Mouse (Mus musculus) layer of hippocampus, postnatal 14 days (tissue): ENCODE data around the gene Olfr1396. TPM values are rescaled to one million over a fixed set of nuclear protein-coding genes. Genes with fewer than 3 reads are reported as not detected.
"Not testable (repeated sequence)": the region's sequence is repeated elsewhere in the genome, so short reads cannot be mapped to it uniquely, and the experiment has no call there.

Source experiments
- DNase-seq, 2 experiments: peaks; one replicate each; pipeline ENCODE4 v3.0.0; 2021 to 2022; ENCODE audit warnings: low spot score in 2 of 2, mixed read lengths in 1 of 2
- total RNA-seq, 2 experiments: library from RNA; stranded (reverse); gene quantifications; 2 replicates each; pipeline ENCODE4 v1.2.3; 2021

Gene Olfr1396
- total RNA-seq, 2 experiments from 2014 or later, result not detected

DNA sequence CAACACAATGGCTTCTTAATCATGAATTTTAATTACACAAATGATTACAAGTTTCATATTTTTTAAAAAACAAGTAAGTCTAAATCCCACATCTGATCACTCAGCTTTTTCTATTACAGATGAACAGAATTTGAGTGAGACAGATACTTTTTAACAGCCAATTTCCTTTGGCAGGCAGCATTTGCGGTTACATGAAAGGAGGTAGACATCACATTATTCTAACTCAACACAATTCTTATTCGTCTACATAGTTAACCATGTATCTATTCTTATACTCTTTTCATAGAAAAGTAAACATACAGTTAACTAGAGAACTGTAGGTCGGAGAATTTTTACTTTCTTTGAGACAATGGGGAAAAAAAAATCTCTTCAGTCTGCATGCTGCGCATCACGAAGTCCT lies 24.1 kb downstream of the Olfr1396 start:
- no peak for DNase-seq

DNA sequence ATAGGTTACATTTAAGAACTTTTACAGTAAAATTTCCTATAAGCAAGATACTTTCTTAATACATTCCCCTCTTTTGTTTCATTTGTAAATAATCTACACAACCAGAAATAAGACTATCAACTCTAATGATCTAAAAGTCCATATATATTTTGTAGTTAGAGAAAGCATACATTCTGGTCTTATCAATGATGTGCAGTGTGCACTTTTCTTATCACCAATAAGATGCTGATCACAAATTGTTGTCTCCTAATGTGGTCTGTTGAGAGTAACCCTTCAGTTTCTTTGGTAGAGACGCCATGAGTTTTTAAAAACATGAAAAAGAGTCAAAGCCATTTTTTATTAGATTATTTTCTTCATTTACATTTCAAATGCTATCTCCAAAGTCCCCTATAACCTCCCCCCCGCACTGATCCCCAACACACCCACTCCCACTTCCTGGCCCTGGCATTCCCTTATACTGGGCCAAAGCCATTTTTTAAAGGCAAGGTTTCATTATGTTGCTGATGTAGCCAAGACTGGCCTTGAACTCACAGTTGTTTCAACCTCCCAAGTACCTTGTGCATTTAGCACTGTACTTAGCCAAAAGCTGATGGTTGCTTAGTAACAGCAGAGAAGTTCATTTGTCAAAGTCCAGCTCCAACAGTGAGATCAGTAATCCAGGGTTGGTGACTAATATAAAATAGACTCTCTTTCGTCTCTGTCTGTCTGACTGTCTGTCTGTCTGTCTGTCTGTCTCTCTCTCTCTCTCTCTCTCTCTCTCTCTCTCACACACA lies 24.8 kb downstream of the Olfr1396 start:
- no peak for DNase-seq

DNA sequence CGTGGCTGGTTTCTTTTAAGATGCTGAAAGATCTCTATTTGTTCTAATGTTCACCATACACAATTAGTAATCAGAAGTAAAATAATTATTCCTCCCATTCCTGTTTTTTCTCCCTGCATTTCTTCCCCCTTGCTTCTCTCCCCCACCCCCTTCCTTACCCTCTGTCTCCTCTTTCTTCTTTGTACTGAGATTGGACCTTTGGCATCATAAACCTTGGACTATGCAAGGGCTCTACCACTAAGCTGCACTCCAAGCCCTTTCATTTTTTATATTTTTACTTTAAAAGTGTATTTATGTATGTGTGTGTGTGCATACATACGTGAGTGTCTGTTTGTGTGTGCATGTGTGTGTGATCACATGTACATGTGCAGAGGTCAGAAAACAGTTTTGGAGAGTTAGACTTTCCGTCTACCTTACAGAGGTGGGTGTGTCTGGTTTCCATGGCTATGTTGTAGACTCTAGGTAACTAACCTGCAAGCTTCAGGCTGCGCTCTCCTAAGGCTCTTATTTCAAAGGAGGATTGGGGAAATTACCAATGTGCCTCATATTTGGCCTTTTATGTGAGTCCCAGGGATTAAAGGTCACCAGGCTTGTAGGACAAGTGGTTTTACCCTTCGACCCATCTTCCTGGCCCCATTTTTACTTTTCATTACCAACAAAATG lies 25.6 kb downstream of the Olfr1396 start:
- DNase-seq, result no peak

DNA sequence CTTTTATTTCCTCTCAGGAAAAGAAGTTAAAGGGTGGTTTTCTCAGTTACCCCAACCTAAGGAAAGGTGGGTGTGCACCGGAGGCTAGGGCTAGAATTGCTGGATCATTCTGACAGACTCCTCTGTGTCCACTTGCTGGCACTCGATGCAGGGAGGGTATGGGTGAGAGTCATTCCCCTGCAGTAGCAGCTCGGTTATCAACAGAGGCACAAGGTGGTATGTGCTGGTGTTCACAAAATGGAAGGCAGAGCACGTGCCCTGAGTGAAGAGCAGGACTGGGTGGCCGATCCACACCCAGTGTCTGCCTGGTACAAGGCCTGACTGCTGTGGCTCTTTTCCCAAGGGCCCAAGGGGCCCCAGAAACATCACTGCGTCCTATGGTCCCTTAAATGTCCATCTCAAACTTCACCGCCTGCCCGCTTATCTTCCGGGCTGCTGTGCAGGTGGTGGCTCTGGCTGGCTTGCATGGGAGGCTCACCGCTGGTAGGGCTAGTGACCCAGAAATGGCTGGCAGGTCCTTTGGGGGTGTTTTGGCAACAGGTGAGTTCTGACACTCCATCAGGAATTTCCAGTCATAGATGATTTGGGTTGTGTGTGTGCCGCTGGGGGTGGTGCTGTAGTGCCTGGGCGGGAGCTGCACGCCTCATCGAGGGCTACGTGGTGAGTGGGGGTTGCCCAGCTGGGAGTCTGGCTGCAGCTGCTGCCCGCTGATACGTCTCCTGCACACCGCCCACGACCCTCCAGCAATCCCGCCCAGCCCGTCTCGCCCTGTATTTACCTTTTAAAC lies 26.7 kb downstream of the Olfr1396 start:
- no peak for DNase-seq

DNA sequence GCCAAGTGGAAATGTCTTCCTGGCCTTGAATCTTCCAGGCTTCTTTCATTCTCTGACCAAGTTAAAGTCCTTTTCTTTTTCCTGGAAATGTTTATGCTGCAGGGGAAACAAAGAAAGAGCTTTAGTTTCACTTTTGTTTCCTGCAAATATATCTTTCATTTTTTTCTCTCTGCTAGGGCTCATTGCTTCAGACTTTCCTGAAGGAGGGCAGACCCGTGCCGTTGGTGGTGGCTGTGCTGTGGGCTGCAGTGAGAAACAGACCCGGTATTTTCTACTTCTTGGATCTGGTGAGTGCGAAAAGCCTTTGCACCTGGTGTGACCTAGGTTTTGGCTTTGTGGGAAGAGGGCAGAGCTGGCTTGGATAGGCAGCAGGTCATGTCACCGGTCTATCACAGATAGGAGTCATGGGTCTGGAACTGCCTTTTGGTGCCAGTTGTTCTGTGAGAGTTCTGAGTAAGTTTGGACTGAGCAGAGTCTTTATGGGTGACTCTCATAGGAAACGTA lies 27.8 kb downstream of the Olfr1396 start:
- DNase-seq, result no peak

DNA sequence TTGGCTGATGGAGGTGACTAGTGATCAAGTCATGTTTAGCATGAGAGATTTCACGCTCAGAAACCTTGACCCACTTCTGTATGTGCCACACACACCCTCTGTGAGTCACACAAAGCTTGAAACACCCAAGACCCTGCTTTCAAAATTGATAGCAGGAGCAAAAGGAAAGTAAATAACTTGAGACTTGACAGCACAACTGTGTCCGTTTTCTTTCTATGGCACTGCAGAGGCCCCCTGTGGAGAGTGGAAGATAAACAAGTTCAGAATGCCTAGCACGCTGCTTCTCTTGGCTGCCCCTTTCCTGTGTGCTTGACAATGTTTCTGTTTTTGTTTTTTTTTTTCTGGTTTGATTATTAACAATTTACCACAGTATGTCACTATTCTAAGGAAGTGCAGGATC lies 29.8 kb downstream of the Olfr1396 start:
- DNase-seq, result no peak

DNA sequence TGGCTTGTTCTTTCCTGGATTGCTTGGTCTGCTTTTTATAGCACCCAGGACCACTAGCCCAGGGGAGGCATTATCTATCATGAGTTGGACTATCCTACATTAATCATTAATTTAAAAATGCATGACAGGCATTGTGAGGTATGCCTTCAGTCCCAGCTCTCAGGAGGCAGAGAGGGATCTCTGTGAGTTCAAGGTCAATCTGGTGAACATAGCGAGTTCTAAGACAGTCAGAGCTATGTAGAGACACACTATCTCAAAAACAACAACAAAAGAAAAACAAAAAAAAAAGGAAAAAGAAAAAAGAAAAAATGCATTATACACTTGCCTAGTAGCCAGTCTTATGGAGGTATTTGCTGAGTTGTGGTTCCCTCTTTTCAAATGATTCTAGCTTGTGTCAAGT lies 30.3 kb downstream of the Olfr1396 start:
- no peak for DNase-seq

DNA sequence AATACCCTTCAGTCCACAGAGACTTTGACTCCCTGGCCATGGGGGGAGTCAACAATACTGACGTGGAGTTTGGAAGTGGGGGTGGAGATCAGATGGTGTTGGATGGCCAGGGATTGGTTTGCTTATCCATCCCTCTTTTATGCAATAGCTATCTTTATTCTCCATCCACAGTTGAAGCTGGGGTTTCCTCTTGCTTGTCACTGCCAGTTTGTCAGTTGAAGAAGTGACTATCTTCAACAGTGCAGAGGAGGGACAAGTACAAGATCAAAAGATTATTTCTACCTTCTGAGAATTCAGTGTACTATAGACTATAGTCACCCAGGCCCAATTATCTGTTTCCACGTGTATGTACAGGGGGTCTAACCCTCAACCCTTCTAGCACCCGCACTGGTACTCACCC lies 30.9 kb downstream of the Olfr1396 start:
- no peak for DNase-seq

DNA sequence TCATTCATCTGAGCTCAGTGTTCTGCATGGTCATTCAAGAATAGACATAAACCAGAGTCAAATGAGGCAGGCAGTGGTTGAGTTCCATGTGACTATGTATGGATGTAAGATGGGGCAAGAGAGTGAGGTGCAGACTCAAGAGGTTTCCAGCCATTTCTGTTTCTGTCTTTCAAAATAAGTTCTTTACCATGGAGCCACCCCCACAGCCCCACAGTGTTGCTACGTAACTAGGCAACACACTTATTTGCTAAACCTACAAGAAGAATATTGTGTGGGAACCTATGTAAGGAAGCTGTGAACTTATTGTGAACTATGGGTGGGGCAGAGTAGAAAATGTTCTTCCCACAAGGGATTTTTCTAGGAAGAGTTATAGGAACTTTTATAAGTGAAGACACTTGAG lies 31.5 kb downstream of the Olfr1396 start:
- no peak for DNase-seq

DNA sequence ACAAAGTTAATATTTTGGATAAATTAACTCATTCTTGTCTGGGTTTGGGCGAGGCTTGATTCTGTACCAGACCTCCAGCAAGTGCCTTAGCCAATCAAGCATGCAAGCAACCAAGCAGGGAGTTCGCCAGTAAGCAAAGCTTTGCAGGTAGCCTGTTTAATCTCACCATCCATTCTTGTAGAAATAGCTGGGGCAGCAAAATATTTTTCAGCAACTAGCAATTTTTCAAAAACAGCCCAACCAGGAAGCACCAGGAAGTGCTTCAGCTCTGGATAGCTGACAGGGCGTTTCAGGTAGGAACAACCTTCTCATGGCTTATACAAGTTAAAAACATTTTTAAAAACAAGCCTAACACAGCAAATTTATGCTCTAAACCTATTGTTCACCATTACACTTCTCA lies 32.8 kb downstream of the Olfr1396 start:
- no peak for DNase-seq

DNA sequence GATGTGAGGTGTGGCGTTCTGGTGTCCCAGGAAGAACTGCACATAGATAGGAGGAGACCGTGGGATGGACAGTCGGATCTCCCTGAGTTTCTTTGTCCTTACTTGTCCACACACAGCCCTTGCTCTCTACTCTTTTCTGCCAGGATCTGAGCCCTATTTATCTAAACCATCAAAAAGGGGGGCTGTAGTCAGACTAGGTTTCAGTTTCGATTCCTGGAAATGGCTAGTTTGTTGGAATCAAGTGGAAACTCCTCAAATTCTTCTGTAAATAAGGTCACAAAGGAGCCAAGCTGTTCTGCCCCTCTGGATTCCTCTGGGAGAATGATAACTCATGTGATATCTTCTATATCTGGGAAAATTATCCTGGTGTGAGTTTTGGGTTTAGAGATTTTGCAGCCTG lies 33.3 kb downstream of the Olfr1396 start:
- no peak for DNase-seq

DNA sequence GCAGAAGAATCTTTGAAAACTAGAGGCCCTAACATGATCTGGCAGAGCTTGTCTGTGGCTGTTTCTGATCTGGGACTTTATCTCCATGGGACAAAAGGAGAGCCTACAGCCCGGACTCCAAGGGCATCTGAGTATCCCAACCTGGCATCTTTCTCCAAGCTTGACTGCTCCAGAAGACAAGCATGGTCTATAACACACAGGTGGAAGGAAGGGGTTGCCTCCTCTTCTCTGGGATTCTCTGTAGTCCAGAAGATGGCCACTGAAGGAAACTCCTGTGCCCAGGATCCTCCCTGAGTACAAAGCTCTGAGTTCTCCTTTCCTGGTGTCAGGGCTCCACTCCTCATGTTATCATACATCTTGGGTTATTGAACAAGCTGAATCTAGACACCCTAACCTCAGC lies 34.0 kb downstream of the Olfr1396 start:
- no peak for DNase-seq

DNA sequence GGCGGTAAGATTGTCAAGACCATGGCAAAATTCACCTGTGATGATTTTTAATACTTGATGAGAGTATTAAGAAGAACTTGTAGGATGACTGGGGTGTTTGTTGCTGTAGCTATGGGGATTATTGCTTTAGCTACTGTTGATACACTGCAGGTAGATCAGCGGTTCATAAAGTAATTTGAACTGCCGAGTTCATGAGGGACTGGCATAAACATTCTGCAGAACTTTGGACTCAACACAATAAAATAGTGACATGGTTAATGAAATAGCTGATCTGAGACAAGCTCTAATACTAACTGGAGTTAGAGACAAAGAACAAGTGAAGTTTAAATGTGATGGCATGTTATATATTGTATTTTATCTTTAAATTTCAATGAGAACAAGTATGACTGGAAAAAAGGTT lies 36.0 kb downstream of the Olfr1396 start:
- DNase-seq, result no peak

DNA sequence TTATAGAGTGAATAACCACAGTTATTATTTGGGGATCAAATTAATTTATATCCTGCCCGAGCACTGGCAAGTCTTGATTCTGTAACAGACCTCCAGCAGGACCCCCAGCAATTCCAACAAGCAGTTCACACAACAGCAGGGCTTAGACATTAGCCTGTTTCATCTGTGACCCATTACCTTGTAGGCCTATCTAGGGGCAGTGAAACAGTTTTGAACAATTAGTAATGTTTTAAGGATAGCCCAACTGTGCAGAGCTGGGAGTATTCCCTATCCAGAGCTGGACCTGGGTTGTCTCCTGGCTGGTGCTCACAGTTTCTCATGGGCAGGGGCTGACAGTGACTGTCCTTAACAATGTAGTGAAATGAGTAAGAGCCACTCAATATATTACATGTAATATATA lies 37.7 kb downstream of the Olfr1396 start:
- DNase-seq, result no peak

DNA sequence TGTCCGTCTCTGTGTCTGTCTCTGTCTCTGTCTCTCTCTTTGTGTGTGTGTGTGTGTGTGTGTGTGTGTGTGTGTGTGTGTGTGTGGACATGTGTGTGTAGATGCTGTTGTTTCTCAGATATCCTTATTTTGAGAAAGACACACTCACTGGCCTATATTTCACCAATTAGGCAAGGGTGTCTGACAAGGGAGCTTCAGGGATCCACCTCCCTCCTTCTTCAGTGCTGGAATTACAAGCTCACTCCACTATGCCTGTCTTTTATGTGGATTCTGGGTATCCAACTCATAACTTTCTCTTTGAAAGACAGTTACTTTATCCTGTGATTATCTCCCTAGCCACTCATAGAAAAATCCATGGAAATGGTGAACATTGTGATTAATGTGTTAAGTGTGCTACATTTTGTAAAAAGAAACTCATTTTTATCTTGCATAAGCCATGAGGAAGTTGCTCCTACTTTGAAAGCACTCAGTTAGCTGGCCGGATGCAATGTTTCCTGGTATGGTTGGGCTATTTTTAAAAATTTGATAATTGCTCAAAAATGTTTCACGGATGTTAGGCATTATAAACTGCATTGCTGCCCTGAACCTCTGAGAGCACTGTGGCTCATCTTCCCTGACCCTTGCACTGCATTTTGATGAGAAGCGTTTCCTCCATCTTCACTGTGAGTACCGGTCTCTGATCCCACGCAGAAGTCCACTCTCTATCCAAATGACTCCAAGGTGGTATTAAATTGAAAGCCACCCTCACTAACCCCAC lies 38.5 kb downstream of the Olfr1396 start, which contains the start of gene Ifi47:
Ifi47 (plus strand) TSS at position 587 of the 757 bp plus-strand sequence.
- not testable (repeated sequence) for DNase-seq

DNA sequence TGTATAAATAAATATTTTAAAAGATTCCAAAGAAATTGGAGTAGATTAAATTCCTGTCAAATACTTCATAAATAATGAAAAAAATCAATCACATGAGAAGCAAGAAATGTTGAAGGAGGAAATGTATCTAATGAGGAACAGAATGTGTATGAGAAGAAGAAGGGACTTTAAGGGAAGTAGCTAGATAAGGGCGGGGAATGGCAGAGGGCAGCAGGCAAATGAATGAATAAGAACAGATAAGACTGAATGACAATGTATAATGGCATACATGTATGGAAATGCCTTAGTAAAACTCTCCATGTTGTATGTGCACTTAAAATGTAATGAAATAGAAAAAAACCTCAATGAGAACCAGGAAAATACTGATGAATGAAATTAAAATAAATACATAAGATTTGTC lies 46.3 kb downstream of the Olfr1396 start:
- DNase-seq, result no peak

DNA sequence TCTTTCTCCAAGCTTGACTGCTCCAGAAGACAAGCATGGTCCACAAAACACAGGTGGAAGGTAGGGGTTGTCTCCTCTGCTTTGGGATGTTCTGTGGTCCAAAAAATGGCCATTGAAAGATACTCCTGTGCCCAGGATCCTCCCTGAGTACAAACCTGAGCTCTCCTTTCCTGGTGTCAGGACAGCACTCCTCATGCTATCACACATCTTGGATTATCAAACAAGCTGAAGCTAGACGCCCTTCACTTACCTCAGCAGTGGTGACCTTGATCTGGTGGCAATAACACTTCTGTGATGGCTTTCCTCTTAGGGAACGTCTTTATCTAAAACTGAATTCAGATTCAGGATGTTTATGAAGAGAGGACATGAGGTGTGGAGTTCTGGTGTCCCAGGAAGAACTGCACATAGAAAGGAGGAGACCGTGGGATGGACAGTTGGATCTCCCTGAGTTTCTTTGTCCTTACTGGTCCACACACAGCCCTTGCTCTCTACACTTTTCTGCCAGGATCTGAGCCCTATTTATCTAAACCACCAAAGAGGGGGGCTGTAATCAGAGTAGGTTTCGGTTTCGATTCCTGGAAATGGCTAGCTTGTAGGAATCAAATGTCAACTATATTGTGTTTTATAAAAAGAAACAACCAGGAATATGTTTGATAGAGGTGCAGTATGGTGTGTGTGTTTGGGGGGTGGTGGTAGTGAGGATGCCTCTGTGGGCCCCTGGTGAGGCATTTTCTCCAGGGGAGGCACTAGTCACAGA lies 50.8 kb downstream of the Olfr1396 start, which contains the start of gene Tgtp2:
Tgtp2 (minus strand) TSS at position 494 of the 757 bp plus-strand sequence.
- DNase-seq, result not testable (repeated sequence)

DNA sequence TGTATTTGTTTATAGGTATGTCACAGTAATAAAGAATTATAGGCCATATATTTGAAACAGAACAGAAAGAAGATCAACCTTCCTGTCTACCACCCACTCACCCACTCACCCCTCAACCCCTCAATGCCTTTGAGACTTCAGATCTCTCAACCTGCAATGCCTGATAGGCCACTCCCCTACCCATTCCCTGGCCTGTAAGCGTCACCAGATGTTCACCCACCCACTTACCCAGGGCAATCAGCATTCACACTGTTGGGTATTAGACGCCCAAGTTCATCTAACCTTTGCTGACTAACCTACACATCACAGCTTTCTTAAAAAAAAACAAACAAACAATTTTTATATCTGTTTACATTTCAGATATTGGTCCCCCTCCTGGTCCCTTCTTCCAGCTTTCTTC lies 52.8 kb downstream of the Olfr1396 start:
- not testable (repeated sequence) for DNase-seq

DNA sequence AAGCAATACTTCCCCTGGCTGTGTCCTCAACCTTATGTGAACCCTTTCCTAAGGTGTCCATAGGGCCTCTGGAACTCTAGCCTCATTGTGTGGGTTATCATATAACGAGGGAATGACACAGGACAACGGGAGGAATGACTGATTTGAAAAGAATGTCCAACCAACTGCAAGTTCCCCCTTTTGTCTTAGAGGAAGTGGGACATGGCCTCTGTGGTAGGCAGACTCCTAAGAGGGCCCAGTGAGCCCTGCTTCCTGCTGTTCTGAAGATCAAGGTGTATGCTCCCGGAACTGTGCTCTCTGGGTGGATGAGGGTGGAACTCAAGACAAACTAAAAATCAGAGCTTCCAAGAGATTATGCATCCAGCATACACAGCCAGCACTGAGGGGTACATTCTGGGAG lies 54.6 kb downstream of the Olfr1396 start:
- not testable (repeated sequence) for DNase-seq
